Mouse (Mus musculus) cerebellum, adult 2 months (tissue): ENCODE measurements around the gene Rhoa.

Experiments
- CTCF ChIP-seq: fragments of 200-500 bp; IDR thresholded peaks from 2 replicates; pipeline ENCODE4 v1.5.1; 2011; ENCODE audit warnings: low read depth, mild to moderate bottlenecking, control low read depth, low read length, moderate library complexity, borderline replicate concordance; ENCODE audit not compliant: insufficient read depth
- POLR2A ChIP-seq: fragments of 200-500 bp; IDR thresholded peaks from 2 replicates; pipeline ENCODE4 v1.6.1; 2011; ENCODE audit warnings: low read length, control low read depth, borderline replicate concordance; ENCODE audit not compliant: insufficient read depth

DNA sequence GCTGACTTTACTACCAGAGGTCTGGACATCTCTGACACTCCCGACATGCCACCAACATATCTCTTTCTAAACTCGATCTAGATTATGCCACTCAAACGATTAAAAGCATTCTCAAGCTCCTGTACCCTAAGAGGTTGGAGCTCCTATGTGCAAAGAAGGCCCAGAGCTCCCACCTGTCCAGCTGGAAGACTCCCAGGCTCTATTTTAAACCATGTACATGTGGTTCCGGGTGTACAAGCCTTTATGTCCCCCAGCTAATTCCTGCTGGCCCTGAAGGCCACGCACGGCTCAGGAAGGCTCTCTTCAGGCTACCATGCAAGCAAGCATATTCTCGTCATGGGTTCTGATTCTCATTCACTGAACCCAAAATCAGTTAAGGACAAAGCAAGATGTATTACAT is 44.1 kb upstream of the Rhoa start:
- TF ChIP-seq POLR2A (no peak), CTCF (no peak)
